12 mouse cellular contexts compared by ENCODE assay signal in genomic region chr16:66694783-66695182, GRCm38 (mm10).
"Had no signal": no experiment of that assay in that cellular context is flagged by ENCODE, and none has a peak within 500 bp of the region (broad histone marks: within the 10 kb centered on the region; RNA-seq: fewer than 3 reads in every experiment).

No protein-coding gene starts in this region.

- H3K4me1 ChIP-seq: kidney, embryonic 15.5 days; liver, embryonic 13.5 days had no signal

- H3K9me3 ChIP-seq: kidney, embryonic 15.5 days; liver, embryonic 13.5 days had no signal

- H3K4me3 ChIP-seq: kidney, embryonic 15.5 days; liver, embryonic 13.5 days had no signal

- H3K4me2 ChIP-seq: kidney, embryonic 15.5 days; liver, embryonic 13.5 days; midbrain, embryonic 11.5 days had no signal

- DNase-seq: kidney, adult 8-10 months; kidney, postnatal 10 days; kidney, postnatal 36 days; layer of hippocampus, adult 9-11 months; liver, embryonic 13.5 days; lung, adult 2 months; lung, postnatal 14 days; lung, postnatal 4 days; thymus, adult 18-20 months; thymus, postnatal 36 days had no signal

- H3K27ac ChIP-seq: kidney, embryonic 15.5 days; liver, embryonic 13.5 days had no signal

- H3K36me3 ChIP-seq: kidney, embryonic 15.5 days; liver, embryonic 13.5 days had no signal

- H3K9ac ChIP-seq: kidney, embryonic 15.5 days; liver, embryonic 13.5 days had no signal

- H3K27me3 ChIP-seq: kidney, embryonic 15.5 days; liver, embryonic 13.5 days had no signal
